Mouse (Mus musculus): ENCODE data around the gene Atp13a2.

Gene Atp13a2

GRCm38 (mm10) chr4:140992215-140992614 is 5.5 kb downstream of the Atp13a2 start:
- in situ Hi-C loops (cut with MseI, MboI), result no loop called here

GRCm38 (mm10) chr4:140993846-140994245 is 7.2 kb downstream of the Atp13a2 start:
- in situ Hi-C loops (cut with MseI, MboI), result no loop called here

- in situ Hi-C loops (cut with MseI, MboI), result no loop called here
Observed at GRCm38 (mm10) chr4:140995811-140996210, 9.1 kb downstream of the Atp13a2 start.

GRCm38 (mm10) chr4:140996812-140997211 is 10.1 kb downstream of the Atp13a2 start:
- in situ Hi-C loops (cut with MseI, MboI), result no loop called here

- in situ Hi-C loops (cut with MseI, MboI), result no loop called here
Observed at GRCm38 (mm10) chr4:141005983-141006382, 19.3 kb downstream of the Atp13a2 start.

GRCm38 (mm10) chr4:141008028-141008427 is 21.4 kb downstream of the Atp13a2 start:
- in situ Hi-C loops (cut with MseI, MboI), result no loop called here

GRCm38 (mm10) chr4:141010118-141010517 is 23.4 kb downstream of the Atp13a2 start, which contains the start of gene Mfap2:
TSS of gene Mfap2 (plus strand) at chr4:141010418.
- in situ Hi-C loops (cut with MseI, MboI), result no loop called here

GRCm38 (mm10) chr4:141010526-141010925 is 23.9 kb downstream of the Atp13a2 start:
- in situ Hi-C loops (cut with MseI, MboI), result no loop called here

GRCm38 (mm10) chr4:141010941-141011429 is 24.3 kb downstream of the Atp13a2 start:
- in situ Hi-C loops (cut with MseI, MboI), result no loop called here

- in situ Hi-C loops (cut with MseI, MboI), result no loop called here
Observed at GRCm38 (mm10) chr4:141011556-141012328, 25.1 kb downstream of the Atp13a2 start.

GRCm38 (mm10) chr4:141012558-141012957 is 25.9 kb downstream of the Atp13a2 start:
- in situ Hi-C loops (cut with MseI, MboI), result no loop called here

- in situ Hi-C loops (cut with MseI, MboI), result no loop called here
Observed at GRCm38 (mm10) chr4:141014114-141014513, 27.4 kb downstream of the Atp13a2 start.

- in situ Hi-C loops (cut with MseI, MboI), result no loop called here
Observed at GRCm38 (mm10) chr4:141014856-141015255, 28.2 kb downstream of the Atp13a2 start.

GRCm38 (mm10) chr4:141015356-141015755 is 28.7 kb downstream of the Atp13a2 start:
- in situ Hi-C loops (cut with MseI, MboI), result no loop called here

GRCm38 (mm10) chr4:141016311-141016710 is 29.6 kb downstream of the Atp13a2 start:
- in situ Hi-C loops (cut with MseI, MboI), result no loop called here

GRCm38 (mm10) chr4:141017657-141018436 is 31.2 kb downstream of the Atp13a2 start:
- in situ Hi-C loops (cut with MseI, MboI), result no loop called here

- in situ Hi-C loops (cut with MseI, MboI), result no loop called here
Observed at GRCm38 (mm10) chr4:141020220-141020619, 33.5 kb downstream of the Atp13a2 start.

- in situ Hi-C loops (cut with MseI, MboI), result no loop called here
Observed at GRCm38 (mm10) chr4:141020811-141021613, 34.3 kb downstream of the Atp13a2 start.

GRCm38 (mm10) chr4:141021614-141021929 is 34.9 kb downstream of the Atp13a2 start:
- in situ Hi-C loops (cut with MseI, MboI), result no loop called here

- in situ Hi-C loops (cut with MseI, MboI), result no loop called here
Observed at GRCm38 (mm10) chr4:141024052-141024451, 37.4 kb downstream of the Atp13a2 start.

- in situ Hi-C loops (cut with MseI, MboI), result no loop called here
Observed at GRCm38 (mm10) chr4:141024992-141025391, 38.3 kb downstream of the Atp13a2 start.
